Mouse (Mus musculus): ENCODE results near the gene Hbb-bh2. TPM values are rescaled to one million over a fixed set of nuclear protein-coding genes. Genes with fewer than 3 reads are reported as not detected.
"Not testable (repeated sequence)": the region's sequence is repeated elsewhere in the genome, so short reads cannot be mapped to it uniquely, and the experiment has no call there.

Gene Hbb-bh2
- polyA plus RNA-seq, 1 experiment from 2014 or later = not detected

- H3K9me3 ChIP-seq (ENCODE audit: control insufficient read depth, low read length); H3K4me3 ChIP-seq (replicated peaks; ENCODE audit: low read length); H3K9ac ChIP-seq; ATAC-seq (ENCODE audit: low FRiP score); H3K36me3 ChIP-seq (replicated peaks; ENCODE audit: control insufficient read depth, insufficient read depth); H3K4me1 ChIP-seq (replicated peaks; ENCODE audit: control insufficient read depth, insufficient read depth, low read length); H3K27ac ChIP-seq; H3K27me3 ChIP-seq (ENCODE audit: control insufficient read depth, insufficient read depth, low read length); DNase-seq (ENCODE audit: low spot score); H3K4me2 ChIP-seq (replicated peaks): not testable (repeated sequence)
- 71% methylated on average over 2 of the region's 2 CpGs for WGBS
Observed at GRCm38 (mm10) chr7:103808120-103808519, 32.2 kb downstream of the Hbb-bh2 start.

DNA sequence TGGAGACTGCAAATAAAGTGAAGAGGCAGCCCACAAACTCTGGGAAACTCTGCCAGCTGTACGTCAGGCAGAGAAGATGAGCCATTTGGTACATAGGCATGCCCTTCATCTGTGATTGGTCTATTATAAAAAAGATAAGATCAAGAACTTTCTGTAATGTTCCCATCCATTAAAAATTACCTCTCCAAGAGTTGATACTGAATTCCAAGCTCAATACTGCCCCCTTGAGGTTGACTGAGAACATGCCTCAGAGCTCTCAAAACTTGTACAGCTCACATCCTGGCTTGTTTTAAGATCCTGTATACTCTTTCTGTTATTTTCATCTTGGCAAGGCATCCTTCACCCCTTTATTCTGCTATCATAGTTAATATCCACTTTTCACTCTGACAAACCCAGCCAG lies 33.5 kb downstream of the Hbb-bh2 start:
- Histone ChIP-seq H3K36me3 (replicated peaks; ENCODE audit: control insufficient read depth, insufficient read depth) (no peaks in the 10 kb centered on the region), H3K4me2 (replicated peaks) (no peak overlapping the region), H3K9me3 (ENCODE audit: control insufficient read depth, low read length) (no peaks in the 10 kb centered on the region), H3K9ac (no peak overlapping the region), H3K4me3 (replicated peaks; ENCODE audit: low read length) (no peak overlapping the region), H3K4me1 (replicated peaks; ENCODE audit: control insufficient read depth, insufficient read depth, low read length) (no peaks in the 10 kb centered on the region), H3K27me3 (ENCODE audit: control insufficient read depth, insufficient read depth, low read length) (no peaks in the 10 kb centered on the region), H3K27ac (no peak overlapping the region)
- 59% methylated on average over 1 of the region's 1 CpGs for WGBS
- DNase-seq (ENCODE audit: low spot score) = peak; percentile 65
- ATAC-seq (ENCODE audit: low FRiP score) = no peak

GRCm38 (mm10) chr7:103792669-103793388 lies 47.5 kb downstream of the Hbb-bh2 start:
- DNase-seq (ENCODE audit: low spot score) (no peak), ATAC-seq (ENCODE audit: low FRiP score) (no peak)
- Histone ChIP-seq H3K4me3 (replicated peaks; ENCODE audit: low read length) (no peak overlapping the region), H3K4me1 (replicated peaks; ENCODE audit: control insufficient read depth, insufficient read depth, low read length) (no peaks in the 10 kb centered on the region), H3K9ac (no peak overlapping the region), H3K27me3 (ENCODE audit: control insufficient read depth, insufficient read depth, low read length) (no peaks in the 10 kb centered on the region), H3K27ac (no peak overlapping the region), H3K9me3 (ENCODE audit: control insufficient read depth, low read length) (no peaks in the 10 kb centered on the region), H3K36me3 (replicated peaks; ENCODE audit: control insufficient read depth, insufficient read depth) (no peaks in the 10 kb centered on the region), H3K4me2 (replicated peaks) (no peak overlapping the region)
- WGBS = 27% methylated on average over 4 of the region's 4 CpGs

- H3K9me3 ChIP-seq (ENCODE audit: control insufficient read depth, low read length) = no peaks in the 10 kb centered on the region
- 80% methylated on average over 3 of the region's 3 CpGs for WGBS
- H3K27me3 ChIP-seq (ENCODE audit: control insufficient read depth, insufficient read depth, low read length) = no peaks in the 10 kb centered on the region
- H3K4me1 ChIP-seq (replicated peaks; ENCODE audit: control insufficient read depth, insufficient read depth, low read length) = no peaks in the 10 kb centered on the region
- H3K27ac ChIP-seq = no peak within 1 kb of the TSS
- H3K9ac ChIP-seq = no peak within 1 kb of the TSS
- H3K36me3 ChIP-seq (replicated peaks; ENCODE audit: control insufficient read depth, insufficient read depth) = no peaks in the 10 kb centered on the region
- ATAC-seq (ENCODE audit: low FRiP score) (no peak), DNase-seq (ENCODE audit: low spot score) (no peak)
- no peak within 1 kb of the TSS for H3K4me2 ChIP-seq (replicated peaks)
- no peak within 1 kb of the TSS for H3K4me3 ChIP-seq (replicated peaks; ENCODE audit: low read length)
Observed at GRCm38 (mm10) chr7:103791721-103792120, 48.6 kb downstream of the Hbb-bh2 start, which contains the start of gene Olfr67. Gene Olfr67 (minus strand): TSS chr7:103791821.

Other genes starting within 250 kb of the Hbb-bh2 start
- not detected in 2 replicates for gene Olfr619, start 239.9 kb downstream of the Hbb-bh2 start, polyA plus RNA-seq (2014; fragmentation: Nextera tagmentation; extraction: Ambion mirVana)
- not detected in 2 replicates for gene Olfr620, start 228.0 kb downstream of the Hbb-bh2 start, polyA plus RNA-seq (2014; fragmentation: Nextera tagmentation; extraction: Ambion mirVana)
- gene Olfr622, start 197.8 kb downstream of the Hbb-bh2 start, polyA plus RNA-seq (2014; fragmentation: Nextera tagmentation; extraction: Ambion mirVana) = not detected in 2 replicates
- gene Olfr623, start 176.8 kb downstream of the Hbb-bh2 start, polyA plus RNA-seq (2014; fragmentation: Nextera tagmentation; extraction: Ambion mirVana) = not detected in 2 replicates
- gene Olfr624, start 169.3 kb downstream of the Hbb-bh2 start, polyA plus RNA-seq (2014; fragmentation: Nextera tagmentation; extraction: Ambion mirVana) = not detected in 2 replicates
- gene Olfr625-ps1, start 157.8 kb downstream of the Hbb-bh2 start, polyA plus RNA-seq (2014; fragmentation: Nextera tagmentation; extraction: Ambion mirVana) = not detected in 2 replicates
- gene Olfr243, start 125.8 kb downstream of the Hbb-bh2 start, polyA plus RNA-seq (2014; fragmentation: Nextera tagmentation; extraction: Ambion mirVana) = not detected in 2 replicates
- gene Olfr628, start 110.1 kb downstream of the Hbb-bh2 start, polyA plus RNA-seq (2014; fragmentation: Nextera tagmentation; extraction: Ambion mirVana) = not detected in 2 replicates
- not detected in 2 replicates for gene Olfr629, start 95.6 kb downstream of the Hbb-bh2 start, polyA plus RNA-seq (2014; fragmentation: Nextera tagmentation; extraction: Ambion mirVana)
- not detected in 2 replicates for gene Olfr630, start 83.2 kb downstream of the Hbb-bh2 start, polyA plus RNA-seq (2014; fragmentation: Nextera tagmentation; extraction: Ambion mirVana)
- not detected in 2 replicates for gene Olfr69, start 68.9 kb downstream of the Hbb-bh2 start, polyA plus RNA-seq (2014; fragmentation: Nextera tagmentation; extraction: Ambion mirVana)
- not detected in 2 replicates for gene Olfr68, start 60.8 kb downstream of the Hbb-bh2 start, polyA plus RNA-seq (2014; fragmentation: Nextera tagmentation; extraction: Ambion mirVana)
- gene Olfr67, start 48.7 kb downstream of the Hbb-bh2 start, polyA plus RNA-seq (2014; fragmentation: Nextera tagmentation; extraction: Ambion mirVana) = not detected in 2 replicates
- 1,734 and 1,868 TPM in 2 replicates for gene Hbb-bt, start 26.5 kb downstream of the Hbb-bh2 start, polyA plus RNA-seq (2014; fragmentation: Nextera tagmentation; extraction: Ambion mirVana)
- 4,248 and 5,201 TPM in 2 replicates for gene Hbb-bs, start 12.4 kb downstream of the Hbb-bh2 start, polyA plus RNA-seq (2014; fragmentation: Nextera tagmentation; extraction: Ambion mirVana)
- 2.1 and 3.6 TPM in 2 replicates for gene Hbb-bh1, start 2.6 kb upstream of the Hbb-bh2 start, polyA plus RNA-seq (2014; fragmentation: Nextera tagmentation; extraction: Ambion mirVana)
- gene Hbb-y, start 12.7 kb upstream of the Hbb-bh2 start, polyA plus RNA-seq (2014; fragmentation: Nextera tagmentation; extraction: Ambion mirVana) = 178 and 712 TPM in 2 replicates
- gene Olfr66, start 45.7 kb upstream of the Hbb-bh2 start, polyA plus RNA-seq (2014; fragmentation: Nextera tagmentation; extraction: Ambion mirVana) = not detected in 2 replicates
- not detected in 2 replicates for gene Olfr64, start 54.0 kb upstream of the Hbb-bh2 start, polyA plus RNA-seq (2014; fragmentation: Nextera tagmentation; extraction: Ambion mirVana)
- gene Olfr65, start 63.0 kb upstream of the Hbb-bh2 start, polyA plus RNA-seq (2014; fragmentation: Nextera tagmentation; extraction: Ambion mirVana) = not detected in 2 replicates
- gene Olfr631, start 88.3 kb upstream of the Hbb-bh2 start, polyA plus RNA-seq (2014; fragmentation: Nextera tagmentation; extraction: Ambion mirVana) = not detected in 2 replicates
- not detected in 2 replicates for gene Olfr632, start 93.8 kb upstream of the Hbb-bh2 start, polyA plus RNA-seq (2014; fragmentation: Nextera tagmentation; extraction: Ambion mirVana)
- not detected in 2 replicates for gene Olfr633, start 103.9 kb upstream of the Hbb-bh2 start, polyA plus RNA-seq (2014; fragmentation: Nextera tagmentation; extraction: Ambion mirVana)
- gene Olfr635, start 130.6 kb upstream of the Hbb-bh2 start, polyA plus RNA-seq (2014; fragmentation: Nextera tagmentation; extraction: Ambion mirVana) = not detected in 2 replicates
- gene Olfr638, start 158.2 kb upstream of the Hbb-bh2 start, polyA plus RNA-seq (2014; fragmentation: Nextera tagmentation; extraction: Ambion mirVana) = not detected in 2 replicates
- gene Olfr639, start 176.8 kb upstream of the Hbb-bh2 start, polyA plus RNA-seq (2014; fragmentation: Nextera tagmentation; extraction: Ambion mirVana) = 0.03 TPM in 1 of 2 replicates, not detected in the other
- gene Olfr640, start 185.1 kb upstream of the Hbb-bh2 start, polyA plus RNA-seq (2014; fragmentation: Nextera tagmentation; extraction: Ambion mirVana) = not detected in 2 replicates
- gene Olfr641, start 194.9 kb upstream of the Hbb-bh2 start, polyA plus RNA-seq (2014; fragmentation: Nextera tagmentation; extraction: Ambion mirVana) = not detected in 2 replicates
- gene Olfr642, start 212.1 kb upstream of the Hbb-bh2 start, polyA plus RNA-seq (2014; fragmentation: Nextera tagmentation; extraction: Ambion mirVana) = not detected in 2 replicates
- gene 4930516K23Rik, start 220.9 kb upstream of the Hbb-bh2 start, polyA plus RNA-seq (2014; fragmentation: Nextera tagmentation; extraction: Ambion mirVana) = not detected in 2 replicates
- gene Olfr644, start 231.3 kb upstream of the Hbb-bh2 start, polyA plus RNA-seq (2014; fragmentation: Nextera tagmentation; extraction: Ambion mirVana) = not detected in 2 replicates
- not detected in 2 replicates for gene Olfr645, start 244.9 kb upstream of the Hbb-bh2 start, polyA plus RNA-seq (2014; fragmentation: Nextera tagmentation; extraction: Ambion mirVana)